Mouse (Mus musculus): Measurements from ENCODE around the gene Prdx1.
"Not testable (repeated sequence)": the region's sequence is repeated elsewhere in the genome, so short reads cannot be mapped to it uniquely, and the experiment has no call there.

Gene Prdx1

DNA sequence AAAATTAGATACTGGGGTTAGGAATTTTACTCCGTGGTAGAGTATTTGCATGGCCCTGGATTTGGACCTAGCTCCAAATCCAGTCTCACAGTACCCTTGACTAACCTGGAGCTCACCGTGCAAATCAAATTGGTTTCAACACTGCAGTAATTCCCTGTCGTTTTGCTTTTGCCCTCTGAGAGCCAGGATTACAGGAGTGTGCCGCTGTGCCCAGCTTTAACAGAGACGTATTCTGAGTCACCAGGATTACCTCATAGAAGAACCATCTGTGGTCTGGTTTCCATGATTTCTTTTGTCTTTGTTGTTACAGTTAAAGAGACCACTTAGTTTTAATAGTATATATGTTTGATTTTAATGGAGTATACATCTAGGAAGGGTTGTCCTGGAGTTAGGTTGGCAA, 6.2 kb upstream of the Prdx1 start:
- no peak for DNase-seq

DNA sequence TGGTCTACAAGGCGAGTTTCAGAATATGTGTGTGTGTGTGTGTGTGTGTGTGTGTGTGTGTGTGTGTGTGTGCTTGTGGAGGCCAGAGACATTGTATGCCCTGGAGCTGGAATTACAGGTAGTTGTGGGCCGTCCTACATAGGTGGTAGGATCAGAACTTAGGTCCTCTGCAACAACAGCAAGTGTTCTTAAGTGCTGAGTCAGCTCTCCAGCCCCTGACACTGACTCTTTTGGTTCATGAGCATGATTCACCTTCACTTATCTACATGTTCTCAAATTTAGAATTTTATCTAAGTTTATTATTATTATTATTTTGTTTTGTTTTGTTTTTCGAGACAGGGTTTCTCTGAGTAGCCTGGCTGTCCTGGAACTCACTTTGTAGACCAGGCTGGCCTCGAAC, 4.8 kb upstream of the Prdx1 start:
- DNase-seq = not testable (repeated sequence)

DNA sequence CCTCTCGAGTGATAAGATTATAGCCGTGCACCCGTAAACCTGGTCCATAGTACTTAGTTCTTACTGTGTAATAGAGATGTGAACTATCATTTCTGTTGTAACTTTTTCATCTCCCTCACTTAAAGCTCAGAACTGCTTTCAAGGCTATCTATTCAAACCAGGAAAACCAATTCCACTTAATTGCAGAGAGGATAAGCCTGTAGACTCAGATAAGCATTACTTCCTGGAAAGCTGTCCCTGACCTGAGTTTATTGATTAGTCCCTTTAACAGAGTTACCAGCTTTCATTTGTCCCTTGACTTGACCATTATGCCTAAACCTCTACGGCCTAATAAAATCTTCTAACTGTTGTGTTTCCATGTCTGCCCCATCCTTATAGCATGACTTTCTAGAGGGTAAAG, 1.4 kb upstream of the Prdx1 start:
- DNase-seq = no peak

DNA sequence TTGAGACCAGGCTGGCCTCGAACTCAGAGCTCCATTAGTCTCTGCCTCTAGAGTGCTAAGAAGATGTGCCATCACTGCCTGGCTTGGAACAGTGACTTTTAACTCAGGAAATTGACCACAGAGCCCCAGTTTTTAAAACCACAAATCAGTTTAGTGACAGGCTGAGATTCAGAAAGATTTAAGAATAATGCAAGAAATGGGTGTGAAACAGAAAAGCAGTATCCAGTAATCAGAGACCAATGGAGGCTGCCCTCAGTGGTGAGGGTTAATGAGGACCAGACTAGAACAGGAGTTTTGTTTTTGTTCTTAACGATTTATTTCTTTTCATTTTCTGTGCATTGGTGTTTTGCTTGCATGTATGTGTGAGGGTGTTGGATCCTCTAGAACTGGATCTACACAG, 679 bp upstream of the Prdx1 start:
- DNase-seq = no peak

DNA sequence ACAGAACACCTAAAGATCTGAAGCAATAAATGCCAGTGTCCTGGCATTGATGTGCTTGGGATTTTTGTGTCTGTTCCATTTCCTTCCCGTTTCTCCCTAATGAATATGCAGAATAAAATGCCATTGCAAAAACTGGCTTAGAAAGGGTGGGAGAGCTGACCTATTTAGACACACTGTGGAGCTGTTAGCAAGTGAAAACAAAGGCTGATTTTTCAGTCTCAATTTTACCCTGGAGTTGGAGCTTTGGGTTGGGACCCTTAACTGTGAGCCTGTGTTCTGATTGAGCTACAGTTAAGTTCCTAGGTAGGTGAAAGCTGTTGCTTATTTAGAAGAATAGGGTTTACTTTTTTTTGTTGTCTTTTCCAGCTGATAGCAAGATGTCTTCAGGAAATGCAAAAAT, 1.7 kb downstream of the Prdx1 start:
- no peak for DNase-seq

DNA sequence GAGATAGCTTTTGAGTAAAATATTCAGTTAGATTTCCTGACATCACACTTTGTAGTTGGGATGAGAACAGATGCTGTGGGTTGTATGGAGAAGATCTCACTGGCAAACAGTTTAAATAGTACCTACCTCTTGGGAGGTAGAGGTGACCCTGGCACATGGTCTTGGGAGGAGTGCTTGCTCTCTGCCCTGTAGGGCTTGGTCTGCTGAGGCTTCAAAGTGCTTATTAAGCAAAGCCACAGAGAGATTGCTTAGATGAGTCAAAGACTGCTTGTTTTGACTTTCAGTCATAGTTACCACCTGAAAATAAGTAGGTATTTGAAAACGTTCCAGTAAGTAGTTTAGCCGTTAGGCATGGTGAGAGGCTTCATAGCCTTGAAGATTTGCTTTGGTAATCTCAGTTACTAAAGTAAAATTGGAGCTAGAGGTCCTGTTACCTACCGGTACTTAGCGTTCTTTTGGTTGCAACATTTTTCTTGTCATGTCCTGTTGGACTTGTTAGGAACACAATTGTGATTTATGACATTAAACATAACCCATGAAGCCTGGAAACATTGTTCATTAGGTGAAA, 4.0 kb downstream of the Prdx1 start:
- DNase-seq = no peak

DNA sequence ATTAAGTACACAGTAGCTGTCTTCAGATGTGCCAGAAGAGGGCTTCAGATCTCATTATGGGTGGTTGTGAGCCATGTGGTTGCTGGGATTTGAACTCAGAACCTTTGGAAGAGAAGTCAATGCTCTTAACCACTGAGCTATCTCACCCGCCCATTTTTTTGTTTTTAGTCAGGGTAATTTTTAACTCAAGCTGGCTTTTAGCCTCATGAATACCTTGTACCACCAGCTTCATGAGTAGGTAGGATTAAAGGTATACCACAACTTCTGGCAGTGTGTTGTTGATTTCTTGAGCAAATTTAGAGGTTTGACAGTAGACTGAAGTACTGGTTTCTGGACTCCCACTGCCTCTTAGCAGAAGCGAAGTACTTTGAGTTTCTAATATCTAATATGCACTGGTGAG, 6.8 kb downstream of the Prdx1 start:
- DNase-seq = no peak

DNA sequence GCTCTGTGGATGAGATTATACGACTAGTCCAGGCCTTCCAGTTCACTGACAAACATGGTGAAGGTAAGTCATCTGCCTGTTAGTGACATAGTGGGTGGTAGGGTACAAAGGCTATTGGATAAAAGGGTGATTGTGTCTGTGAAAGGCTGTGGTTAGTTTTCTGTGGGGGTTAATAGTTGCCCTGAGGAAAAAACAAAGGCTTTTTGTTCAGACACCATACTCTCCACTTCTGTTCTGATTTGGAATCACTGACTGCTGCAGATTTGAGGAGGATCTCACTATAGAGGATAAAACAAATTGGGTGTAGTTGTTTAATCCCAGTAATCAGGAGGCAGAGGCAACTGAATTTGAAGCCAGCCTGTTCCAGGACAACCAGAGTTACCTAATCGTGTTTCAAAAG, 8.4 kb downstream of the Prdx1 start:
- no peak for DNase-seq

DNA sequence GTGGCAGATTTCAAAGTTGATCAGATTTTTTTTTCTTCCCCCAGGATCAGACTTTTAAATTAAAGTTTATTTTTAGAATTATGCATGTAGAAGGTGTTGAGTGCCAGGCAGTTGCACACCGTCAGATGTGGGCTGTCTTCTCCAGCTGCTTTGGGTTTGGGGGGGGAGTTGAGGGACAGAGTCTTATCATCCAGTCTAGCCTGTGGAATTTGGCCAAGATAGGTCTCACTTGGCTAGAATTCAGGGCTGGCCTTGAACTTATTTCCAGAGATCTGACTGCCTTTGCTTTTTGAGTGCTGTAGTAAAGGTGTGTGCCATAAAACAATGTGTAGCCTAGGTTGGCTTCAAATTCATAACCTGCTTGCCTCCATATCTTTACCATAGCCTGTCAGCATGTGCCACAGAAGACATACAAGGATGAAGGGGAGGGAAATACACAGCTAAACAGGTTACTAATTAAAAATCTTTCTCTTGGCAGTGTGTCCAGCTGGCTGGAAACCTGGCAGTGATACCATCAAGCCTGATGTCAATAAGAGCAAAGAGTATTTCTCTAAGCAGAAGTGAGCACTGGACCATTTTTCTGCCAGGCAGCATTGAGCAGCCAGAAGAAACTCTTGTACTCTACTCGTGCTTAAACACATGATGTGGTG, 13.5 kb downstream of the Prdx1 start:
- DNase-seq = no peak

DNA sequence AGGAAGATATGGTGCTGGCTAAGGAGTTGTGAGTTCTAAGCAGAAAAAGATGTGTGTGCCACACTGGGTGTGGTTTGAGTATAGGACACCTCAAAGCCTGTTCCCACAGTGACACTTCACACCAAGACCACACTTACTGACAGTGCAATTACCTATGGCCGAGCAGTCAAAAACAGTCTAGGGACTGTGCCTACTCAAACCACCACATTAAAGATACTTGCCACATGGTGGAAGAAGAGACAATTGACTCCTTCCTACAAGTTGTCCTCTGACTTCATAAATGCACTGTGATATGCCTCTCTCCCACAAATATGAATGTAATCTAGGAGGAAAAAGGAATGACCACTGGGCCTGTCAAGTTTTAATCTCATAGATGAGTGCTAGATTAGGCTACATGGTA, 15.6 kb downstream of the Prdx1 start:
- DNase-seq = no peak

DNA sequence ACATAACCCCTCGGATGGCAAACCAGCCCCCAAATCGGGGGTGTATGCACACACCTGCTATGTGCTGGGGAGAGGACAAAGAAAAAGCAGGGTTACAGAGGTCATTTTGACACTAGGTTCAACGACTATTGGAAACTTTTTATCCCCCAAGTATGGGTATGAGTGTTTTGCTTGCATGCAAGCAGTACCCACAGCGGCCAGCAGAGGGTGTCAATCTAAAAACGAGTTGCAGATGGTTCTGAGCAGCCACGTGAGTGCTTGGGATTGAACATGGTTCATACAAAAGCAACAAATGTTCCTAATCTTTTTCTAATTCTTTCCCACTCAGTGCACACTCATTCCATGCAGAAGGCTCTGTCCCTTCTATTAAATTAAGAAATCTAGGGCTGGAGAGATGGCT, 18.5 kb downstream of the Prdx1 start:
- DNase-seq = peak; percentile 82

DNA sequence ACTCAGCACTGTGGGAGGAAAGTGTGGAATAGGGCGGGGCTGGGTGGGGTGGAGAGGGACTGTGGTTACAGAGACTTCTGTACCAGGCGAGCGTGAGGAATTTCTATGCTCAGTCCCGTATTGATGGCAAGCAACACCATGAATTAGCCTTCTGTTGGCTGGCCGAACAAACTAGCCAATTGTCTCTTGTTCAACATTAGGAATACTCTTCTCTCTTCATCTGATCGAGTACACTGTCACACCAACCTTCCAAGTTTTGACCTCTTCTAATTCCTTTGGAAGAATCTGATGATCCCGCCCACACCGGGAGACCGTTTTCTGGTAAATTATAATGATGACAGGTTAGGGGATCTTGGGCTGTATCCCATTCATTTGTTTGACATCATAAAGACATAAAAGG, 22.3 kb downstream of the Prdx1 start:
- peak; percentile 19 for DNase-seq

DNA sequence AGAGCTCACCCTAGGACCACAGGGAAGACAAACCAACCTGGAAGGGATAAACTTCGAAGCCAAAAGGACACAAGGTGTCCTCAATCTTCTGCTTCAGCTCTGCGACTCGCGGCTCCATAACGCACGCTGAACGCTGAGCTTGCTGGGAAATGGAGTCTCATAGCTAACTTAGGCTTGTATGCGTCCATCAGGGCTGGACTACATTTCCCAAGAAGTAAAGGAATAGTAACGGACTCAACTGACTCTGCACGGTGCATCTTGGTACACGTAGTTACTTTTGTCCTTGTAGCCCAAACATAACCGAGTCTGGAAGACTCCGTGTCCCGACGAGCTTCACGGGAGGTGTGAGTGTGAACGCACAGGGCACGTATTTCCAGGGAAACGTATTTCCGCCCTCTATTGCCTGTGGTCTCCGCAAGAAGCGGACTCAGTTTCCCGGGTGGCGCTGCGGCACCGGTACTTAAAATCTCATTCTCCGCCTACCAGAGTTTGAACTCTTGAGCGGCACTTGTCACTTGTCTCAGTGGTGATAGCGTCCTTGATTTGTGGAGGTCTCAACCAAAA, 22.9 kb downstream of the Prdx1 start, which contains the start of the genes Mmachc and Ccdc163:
TSS of gene Mmachc (minus strand) at position 206 of the 564 bp plus-strand sequence.
TSS of gene Ccdc163 (plus strand) at position 309 of the 564 bp plus-strand sequence.
- peak; percentile 90 for DNase-seq

DNA sequence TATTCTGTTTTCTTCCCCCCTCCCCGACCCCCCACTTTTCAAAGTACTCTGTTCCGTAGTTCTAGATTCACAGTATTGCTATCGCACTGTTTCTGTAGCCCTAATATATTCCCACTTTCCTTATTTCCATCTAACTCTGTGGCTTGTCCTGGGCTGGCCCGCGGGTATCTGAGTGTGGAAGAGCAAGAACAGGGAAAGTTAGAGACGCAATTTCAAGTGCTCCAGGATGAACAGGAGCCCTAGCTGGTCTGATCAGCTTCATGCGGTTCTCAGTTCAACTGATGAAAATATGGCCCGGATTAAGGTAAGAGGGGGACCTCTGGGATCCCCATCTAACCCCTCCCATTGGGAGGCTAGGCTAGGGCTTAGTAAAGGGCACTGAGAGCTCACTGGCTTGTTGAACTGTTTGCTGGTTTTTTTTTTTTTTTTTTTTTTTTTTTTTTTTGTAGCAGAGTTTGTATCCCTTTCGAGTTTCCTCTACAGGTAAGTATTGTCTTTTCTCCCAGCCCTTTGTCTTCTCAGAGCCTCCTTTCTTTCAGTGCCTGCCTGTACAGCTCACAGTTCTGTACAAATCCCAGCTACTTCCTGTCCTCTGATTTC, 23.5 kb downstream of the Prdx1 start:
- peak; percentile 10 for DNase-seq

DNA sequence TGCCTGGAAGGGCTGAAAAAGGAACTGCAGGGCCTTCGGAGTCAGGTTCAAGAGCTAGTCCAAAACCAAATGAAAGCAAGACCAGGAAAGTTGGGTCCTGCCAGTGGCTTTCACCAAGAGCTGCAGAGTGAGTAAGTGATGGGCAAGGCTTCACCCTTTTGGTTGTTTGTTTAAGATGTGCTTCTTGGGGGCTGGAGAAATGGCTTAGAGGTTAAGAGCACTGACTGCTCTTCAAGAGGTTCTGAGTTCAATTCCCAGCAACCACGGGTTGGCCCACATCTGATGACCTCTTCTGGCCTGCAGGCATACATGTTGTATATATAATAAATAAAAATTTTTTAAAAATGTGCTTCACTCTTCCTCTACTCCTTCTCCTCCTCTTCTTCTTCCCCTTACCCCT, 24.8 kb downstream of the Prdx1 start:
- no peak for DNase-seq

DNA sequence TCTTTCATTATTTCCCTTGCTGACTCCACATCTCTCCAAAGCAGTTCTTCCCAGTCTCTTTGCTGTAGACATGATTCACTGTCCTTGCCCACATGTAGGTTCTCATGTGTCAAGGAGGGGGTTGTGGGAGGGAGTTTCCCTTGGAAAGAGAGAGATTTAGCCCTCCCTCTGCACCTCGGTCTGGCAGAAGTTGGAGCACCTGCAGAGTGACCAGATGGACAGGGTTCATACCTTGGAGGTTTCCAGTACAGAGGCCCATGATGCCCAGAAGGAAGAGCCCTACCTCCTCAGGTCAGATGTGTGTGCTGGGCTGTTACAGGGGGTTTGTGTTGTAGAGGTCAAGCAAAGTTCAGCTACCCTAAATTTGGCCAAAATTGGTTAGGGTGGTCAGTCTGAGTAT, 27.2 kb downstream of the Prdx1 start:
- DNase-seq = no peak

DNA sequence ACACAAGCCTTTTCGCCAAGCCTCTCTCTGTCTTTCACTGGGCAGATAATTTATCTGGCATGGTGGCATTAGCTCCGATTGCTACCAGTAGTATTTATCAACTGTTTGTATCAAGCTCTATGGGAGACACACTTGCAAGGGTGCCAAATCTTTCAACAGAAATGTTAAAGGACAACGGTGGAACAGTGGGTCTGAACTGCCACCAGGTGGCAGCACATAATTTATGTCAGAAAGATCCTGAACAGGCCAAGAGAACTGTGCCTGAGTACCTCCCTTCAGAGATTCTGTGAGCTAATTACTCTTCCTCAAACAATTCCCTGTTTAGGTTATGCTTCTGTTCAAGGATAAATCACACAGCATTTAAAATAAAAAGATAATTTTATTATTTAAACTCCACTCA, 34.1 kb downstream of the Prdx1 start:
- peak; percentile 63 for DNase-seq

DNA sequence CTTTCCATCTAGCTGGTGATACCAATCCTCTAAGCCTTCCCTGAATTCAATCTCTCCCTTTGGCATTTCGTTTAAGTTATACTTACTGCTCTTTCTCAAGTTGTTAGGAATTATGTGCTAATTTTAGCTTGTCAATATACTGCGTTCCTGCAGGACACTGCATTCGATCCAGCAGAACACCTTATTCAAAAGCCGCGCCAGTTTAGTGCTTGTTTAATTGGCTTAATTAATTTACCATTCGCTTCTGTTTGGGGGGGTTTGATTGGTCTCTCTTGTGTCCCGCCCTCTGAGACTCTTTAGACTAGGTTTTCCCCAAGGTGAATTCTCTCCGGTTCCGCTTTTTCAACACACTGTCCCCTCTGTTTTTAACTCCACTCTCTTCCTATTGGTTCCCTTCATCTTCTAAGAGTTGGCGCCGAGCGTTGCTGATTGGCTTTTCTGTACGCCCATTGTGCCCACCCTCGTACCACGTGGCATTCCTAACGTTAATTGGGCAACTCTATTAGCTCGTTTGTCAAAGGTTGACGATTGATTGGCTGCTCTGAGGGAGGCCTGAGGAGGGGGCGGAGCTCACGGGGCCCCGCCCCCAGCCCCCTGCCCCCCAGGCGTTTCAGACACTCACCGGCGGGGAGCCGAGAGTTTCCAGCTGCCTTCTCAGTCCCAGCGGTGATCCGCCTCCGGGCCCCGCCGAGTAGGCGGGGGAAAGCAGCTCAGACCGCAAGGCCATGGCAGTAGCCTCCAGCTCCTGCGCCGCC, 35.2 kb downstream of the Prdx1 start, which contains the start of gene Tesk2:
TSS of gene Tesk2 (plus strand) at position 606 of the 755 bp plus-strand sequence.
- peak; percentile 92 for DNase-seq

DNA sequence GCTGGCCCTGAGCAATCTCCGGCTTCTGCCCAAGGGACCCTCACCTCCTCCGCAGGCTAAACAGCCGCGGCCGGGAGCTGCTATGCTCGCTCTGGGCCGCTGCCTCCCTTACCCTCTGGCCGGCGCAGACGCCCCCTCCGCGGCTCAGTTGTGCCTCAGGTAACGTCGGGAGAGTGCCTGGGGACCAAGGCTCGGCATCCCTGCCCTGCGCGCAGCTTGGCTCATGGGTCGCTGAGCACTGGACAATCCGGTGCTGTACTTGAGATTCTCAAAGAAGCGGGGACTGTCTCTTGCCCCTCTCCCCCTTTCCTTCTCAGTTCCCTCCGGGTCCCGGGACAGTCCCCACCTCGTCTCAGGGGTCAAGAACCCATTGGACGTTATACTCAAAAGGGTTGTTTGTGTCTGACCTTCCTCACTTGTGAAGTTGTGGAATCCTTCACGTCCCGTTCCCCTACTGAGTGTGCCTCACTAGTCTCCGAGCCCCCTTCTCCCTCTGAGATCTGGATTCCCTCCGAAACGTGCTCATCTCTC, 35.8 kb downstream of the Prdx1 start:
- DNase-seq = no peak

DNA sequence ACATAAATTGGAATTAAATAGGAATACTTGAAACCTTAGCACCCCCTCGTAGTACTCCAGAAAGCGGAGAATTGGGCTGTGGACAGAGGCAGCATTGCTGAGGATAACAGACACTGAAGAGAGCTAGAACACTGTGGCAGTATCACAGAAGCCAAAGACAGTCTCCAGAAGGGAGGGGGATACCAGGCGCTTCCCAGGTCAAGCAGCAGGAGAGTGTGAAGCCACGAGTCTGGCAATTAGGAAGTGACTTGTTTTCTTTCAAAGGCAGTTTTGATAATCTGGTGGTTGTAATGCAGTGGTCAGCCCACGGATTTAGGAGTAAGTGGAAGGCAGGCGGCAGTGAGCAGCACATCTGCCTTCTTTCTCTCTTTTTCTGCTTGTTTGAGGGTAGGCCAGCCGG, 36.9 kb downstream of the Prdx1 start:
- no peak for DNase-seq

DNA sequence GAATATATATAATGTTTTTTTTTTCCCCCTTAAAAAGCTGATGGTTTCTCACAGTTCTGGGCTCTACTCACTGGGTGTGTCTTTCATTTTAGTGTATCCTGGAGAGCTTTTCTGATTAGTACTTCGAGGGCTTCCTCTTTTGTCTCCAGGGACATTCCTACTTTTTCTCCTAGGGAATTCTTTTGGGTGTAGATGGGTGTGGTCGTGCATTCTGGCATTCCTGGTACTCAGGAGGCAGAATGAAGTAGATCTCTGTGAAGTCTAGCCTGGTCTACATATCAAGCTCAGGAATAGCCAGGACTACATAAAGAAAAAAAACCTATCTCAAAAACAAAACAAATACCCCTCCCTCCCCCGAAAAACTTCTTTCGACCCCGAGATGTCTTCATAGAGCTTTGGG, 40.1 kb downstream of the Prdx1 start:
- no peak for DNase-seq

DNA sequence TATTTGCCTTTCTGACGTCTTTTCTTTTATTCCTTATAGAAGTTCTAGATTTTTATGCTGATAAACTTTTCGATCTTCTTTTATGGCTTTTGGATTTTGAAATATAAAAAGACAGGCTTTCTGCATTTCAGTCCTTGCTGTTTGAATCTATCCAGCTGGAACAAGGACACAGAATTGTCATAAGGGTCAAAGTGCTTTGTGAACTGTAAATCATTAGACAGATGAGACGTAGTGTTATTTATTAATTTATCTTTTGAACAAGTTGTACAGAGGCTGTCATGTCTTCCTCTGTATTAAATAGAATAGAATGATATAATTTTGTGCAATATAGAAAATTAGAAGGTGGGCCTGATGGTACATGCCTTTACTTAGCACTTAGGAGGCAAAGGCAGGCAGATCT, 42.1 kb downstream of the Prdx1 start:
- no peak for DNase-seq

DNA sequence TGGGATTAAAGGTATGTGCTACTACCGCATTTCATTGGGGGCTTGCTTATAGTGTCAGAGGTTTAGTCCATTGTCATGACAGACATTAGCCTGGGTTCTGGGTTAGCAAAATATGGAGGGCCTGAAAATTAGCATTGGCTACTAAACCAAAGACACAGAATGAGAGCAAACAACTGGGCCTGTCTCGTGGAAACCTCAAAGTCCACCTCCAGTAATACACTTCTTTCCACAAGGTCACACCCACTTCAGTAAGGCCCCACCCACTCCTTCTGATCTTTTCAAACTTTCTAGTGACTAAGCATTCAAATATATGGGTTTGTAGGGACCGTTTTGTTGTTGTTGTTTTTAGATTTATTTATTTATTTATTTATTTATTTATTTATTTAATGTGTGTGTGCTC, 44.2 kb downstream of the Prdx1 start:
- no peak for DNase-seq
